Mouse (Mus musculus) adrenal gland, adult 18-20 months (tissue): ENCODE data around the gene Pstpip1. TPM values are rescaled to one million over a fixed set of nuclear protein-coding genes. Genes with fewer than 3 reads are reported as not detected.
A peak's percentile ranks its signal among the peaks of the same experiment; 100 is the strongest.

Source experiments
- DNase-seq, 2 experiments: peaks; one replicate each; pipeline ENCODE4 v3.0.0; 2021 to 2022; ENCODE audit warnings: low spot score in 2 of 2
- total RNA-seq, 2 experiments: library from RNA; stranded (reverse); gene quantifications; 1 replicate in 1 of 2; 2 replicates in 1 of 2; pipeline ENCODE4 v1.2.3; 2021

Gene Pstpip1
- total RNA-seq, 2 experiments from 2014 or later = 0.89 to 2.0 TPM

GRCm38 (mm10) chr9:56146326-56146923, 56.7 kb downstream of the Pstpip1 start:
- DNase-seq = no peak

GRCm38 (mm10) chr9:56151745-56152481, 62.2 kb downstream of the Pstpip1 start:
- DNase-seq = no peak

GRCm38 (mm10) chr9:56152482-56153007, 62.8 kb downstream of the Pstpip1 start:
- no peak for DNase-seq

GRCm38 (mm10) chr9:56154572-56154971, 64.8 kb downstream of the Pstpip1 start:
- no peak for DNase-seq

DNA sequence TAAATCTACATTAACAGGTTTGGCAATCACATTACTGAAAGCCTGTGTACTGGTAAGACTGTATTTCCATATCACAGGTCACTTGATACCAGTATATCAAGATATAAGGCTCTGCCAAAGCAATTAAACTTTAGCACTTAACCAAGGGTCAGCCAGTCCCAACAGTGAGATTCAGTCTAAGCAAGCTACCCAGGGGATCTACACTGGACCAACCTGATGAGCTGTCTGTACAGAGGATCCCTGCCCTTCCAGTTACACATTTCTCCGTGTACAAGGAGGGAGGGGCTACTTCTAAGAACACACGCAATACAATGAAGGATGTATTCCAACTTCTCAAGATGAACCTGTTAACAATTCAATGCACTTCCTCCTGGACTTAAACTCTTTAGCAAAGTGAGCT, 68.3 kb downstream of the Pstpip1 start:
- DNase-seq = no peak

DNA sequence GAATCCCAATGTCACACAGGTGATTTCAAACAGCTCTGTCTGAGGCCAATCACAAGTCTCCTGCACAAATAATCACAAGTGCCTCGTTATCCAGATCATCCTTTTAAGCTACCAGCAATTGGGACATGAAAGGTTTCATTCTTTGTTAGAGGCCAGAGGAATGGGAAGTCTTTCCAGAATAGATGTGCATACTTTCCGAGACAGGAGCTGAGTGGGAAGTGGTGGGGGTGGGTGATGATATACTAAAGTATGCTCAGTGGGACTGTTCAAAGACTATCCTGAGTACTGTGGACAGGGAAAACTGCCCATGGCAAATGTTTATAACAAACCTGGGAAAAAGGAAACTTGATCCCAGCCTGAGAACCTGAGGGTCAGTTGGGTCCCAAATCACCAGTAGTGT, 69.7 kb downstream of the Pstpip1 start:
- no peak for DNase-seq

DNA sequence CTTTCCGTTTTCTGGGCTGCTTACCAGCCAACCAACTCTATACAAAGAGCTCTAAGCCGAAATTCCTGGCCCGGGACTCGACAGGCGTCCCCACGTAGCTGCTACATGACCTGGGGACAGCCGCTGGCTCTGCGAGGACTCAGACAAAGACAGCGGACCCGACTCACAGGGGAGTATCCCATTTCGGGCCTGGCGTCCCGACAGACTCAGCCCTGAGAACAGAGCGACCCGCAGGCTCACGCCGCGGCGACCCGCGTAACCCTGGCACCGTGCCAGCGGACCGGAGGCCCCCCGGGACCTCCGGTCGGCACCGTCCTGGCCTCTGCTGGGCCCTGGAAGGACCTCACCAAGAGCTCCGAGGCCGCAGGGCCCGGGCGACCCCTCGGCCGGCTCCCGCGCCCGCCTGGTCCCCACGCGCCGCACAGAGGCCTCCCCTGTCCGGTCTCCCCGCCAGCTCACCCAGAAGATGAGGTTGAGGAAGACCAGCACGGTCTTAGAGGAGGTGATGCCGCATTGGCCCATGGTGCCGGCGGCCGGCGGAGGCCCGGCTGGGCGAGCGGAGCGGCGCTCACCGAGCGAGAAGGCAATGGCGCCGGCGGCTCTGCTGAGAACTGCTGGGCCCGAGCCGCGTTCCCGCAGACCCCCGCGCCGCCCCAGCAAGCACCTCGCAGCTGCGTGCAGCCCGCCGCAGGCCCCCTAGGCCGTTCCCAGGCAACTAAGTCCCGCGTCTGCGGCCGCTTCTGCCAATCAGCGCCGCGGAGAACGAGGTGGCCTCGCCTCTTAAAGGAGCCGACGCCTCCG, 70.8 kb downstream of the Pstpip1 start:
- DNase-seq = peak; percentile 80 to 84

GRCm38 (mm10) chr9:56165377-56165776, 75.6 kb downstream of the Pstpip1 start, which contains the start of gene Tspan3:
Gene Tspan3, minus strand, starts transcription at chr9:56165477.
- no peak for DNase-seq

- DNase-seq = no peak
Measured at GRCm38 (mm10) chr9:56166161-56166560, 76.4 kb downstream of the Pstpip1 start.

GRCm38 (mm10) chr9:56167690-56168089, 77.9 kb downstream of the Pstpip1 start:
- DNase-seq = no peak

DNA sequence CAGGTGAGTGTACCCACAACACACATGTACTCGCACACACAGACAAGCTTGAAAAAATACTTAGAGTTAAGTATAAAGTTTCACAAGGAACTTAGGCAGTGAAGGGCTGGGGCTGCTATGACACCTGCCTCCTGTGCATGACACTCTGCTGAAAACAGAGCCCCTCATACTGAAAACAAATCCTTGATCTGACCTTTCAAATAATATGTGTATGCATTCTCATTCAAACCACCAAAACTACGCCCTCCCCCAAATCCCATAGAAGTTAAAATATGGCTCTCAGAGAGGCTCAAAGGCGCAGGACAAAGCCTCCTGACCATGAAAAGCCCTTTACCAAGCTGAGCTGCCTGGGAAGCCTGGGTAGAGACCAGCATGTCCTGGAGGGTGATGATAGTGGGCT, 85.6 kb downstream of the Pstpip1 start:
- DNase-seq = no peak

GRCm38 (mm10) chr9:56177354-56177753, 87.6 kb downstream of the Pstpip1 start:
- no peak for DNase-seq

Other genes starting within 250 kb of the Pstpip1 start
- gene Scaper, start 151.8 kb upstream of the Pstpip1 start, total RNA-seq = 10 to 100 TPM in 1 of 2 experiments, 1 to 10 TPM in 1; 9.0 to 11.5 TPM
- not detected for gene 4930563M21Rik, start 79.4 kb upstream of the Pstpip1 start, total RNA-seq
- 10 to 100 TPM; 35.9 to 39.9 TPM for gene Rcn2, start 48.1 kb upstream of the Pstpip1 start, total RNA-seq
- 100 to 1,000 TPM; 112 to 141 TPM for gene Tspan3, start 75.5 kb downstream of the Pstpip1 start, total RNA-seq